Mouse (Mus musculus): ENCODE data around the gene Gmeb2. TPM values are rescaled to one million over a fixed set of nuclear protein-coding genes. Genes with fewer than 3 reads are reported as not detected.
"Not testable (repeated sequence)": the region's sequence is repeated elsewhere in the genome, so short reads cannot be mapped to it uniquely, and the experiment has no call there.

Gene Gmeb2
- 22.3 and 24.2 TPM in 2 replicates for polyA plus RNA-seq (2016; fragmentation: Nextera tagmentation; extraction: Ambion mirVana)

- peak; percentile 96 for ATAC-seq (ENCODE audit: low FRiP score)
- not testable (repeated sequence) for H3K9me3 ChIP-seq, H3K27me3 ChIP-seq
- Histone ChIP-seq H3K4me1 (peaks cover 21% of the 10 kb centered on the region), H3K4me2 (peak within 1 kb of the TSS; percentile 69), H3K4me3 (replicated peaks) (peak within 1 kb of the TSS; percentile 68), H3K27ac (peak within 1 kb of the TSS; percentile 97), H3K9ac (peak within 1 kb of the TSS; percentile 85), H3K36me3 (replicated peaks) (peaks cover 15% of the 10 kb centered on the region)
- 8% methylated on average over 37 of the region's 38 CpGs for WGBS
These were observed at the start of gene Gmeb2 for GRCm38 (mm10) chr2:181287958-181288350. Gene Gmeb2, minus strand, starts transcription at chr2:181288035.

GRCm38 (mm10) chr2:181334023-181334422 lies 46.2 kb upstream of the Gmeb2 start:
- H3K9me3 ChIP-seq = no peaks in the 10 kb centered on the region
- H3K27me3 ChIP-seq = no peaks in the 10 kb centered on the region
- 0 out of 2 replicates have a peak, but pooled peaks have one; percentile 41 for ATAC-seq (ENCODE audit: low FRiP score)
- H3K4me3 ChIP-seq (replicated peaks) = no peak overlapping the region
- no peak overlapping the region for H3K4me2 ChIP-seq
- peaks cover 70% of the 10 kb centered on the region for H3K36me3 ChIP-seq (replicated peaks)
- H3K27ac ChIP-seq = no peak overlapping the region
- WGBS = 60% methylated on average over 3 of the region's 3 CpGs
- H3K4me1 ChIP-seq = no peaks in the 10 kb centered on the region
- H3K9ac ChIP-seq = no peak overlapping the region

- no peak overlapping the region for H3K27ac ChIP-seq
- H3K4me2 ChIP-seq = no peak overlapping the region
- H3K36me3 ChIP-seq (replicated peaks) = peaks cover 73% of the 10 kb centered on the region
- H3K4me3 ChIP-seq (replicated peaks) = no peak overlapping the region
- no peaks in the 10 kb centered on the region for H3K9me3 ChIP-seq
- no peak overlapping the region for H3K9ac ChIP-seq
- H3K27me3 ChIP-seq = no peaks in the 10 kb centered on the region
- ATAC-seq (ENCODE audit: low FRiP score) = no peak
- H3K4me1 ChIP-seq = no peaks in the 10 kb centered on the region
These were observed 44.7 kb upstream of the Gmeb2 start for GRCm38 (mm10) chr2:181332542-181332941.

GRCm38 (mm10) chr2:181326098-181326497 lies 38.3 kb upstream of the Gmeb2 start:
- Histone ChIP-seq H3K4me1 (no peaks in the 10 kb centered on the region), H3K27me3 (no peaks in the 10 kb centered on the region), H3K36me3 (replicated peaks) (peaks cover 83% of the 10 kb centered on the region), H3K4me3 (replicated peaks) (no peak overlapping the region), H3K4me2 (no peak overlapping the region), H3K27ac (no peak overlapping the region), H3K9me3 (no peaks in the 10 kb centered on the region), H3K9ac (no peak overlapping the region)
- WGBS = 91% methylated on average over 2 of the region's 2 CpGs
- no peak for ATAC-seq (ENCODE audit: low FRiP score)

- Histone ChIP-seq H3K27ac (no peak overlapping the region), H3K4me3 (replicated peaks) (no peak overlapping the region), H3K36me3 (replicated peaks) (peaks cover 51% of the 10 kb centered on the region), H3K9ac (no peak overlapping the region), H3K9me3 (no peaks in the 10 kb centered on the region), H3K4me2 (no peak overlapping the region), H3K27me3 (0 out of 2 replicates have a peak, but pooled peaks cover 4% of the 10 kb centered on the region), H3K4me1 (peaks cover 15% of the 10 kb centered on the region)
- no peak for ATAC-seq (ENCODE audit: low FRiP score)
- 70% methylated on average over 5 of the region's 5 CpGs for WGBS
These were observed 34.3 kb upstream of the Gmeb2 start for GRCm38 (mm10) chr2:181322136-181322535.

GRCm38 (mm10) chr2:181320103-181320499 lies 32.3 kb upstream of the Gmeb2 start:
- Histone ChIP-seq H3K4me1 (peaks cover 15% of the 10 kb centered on the region), H3K27me3 (peaks cover 20% of the 10 kb centered on the region; the same call in 1 of the 2 replicates), H3K4me3 (replicated peaks) (peak overlapping the region; percentile 59), H3K9ac (peak overlapping the region; percentile 75), H3K27ac (peak overlapping the region; percentile 75; the same call in 1 of the 2 replicates), H3K4me2 (peak overlapping the region; percentile 62), H3K9me3 (no peaks in the 10 kb centered on the region), H3K36me3 (replicated peaks) (peaks cover 32% of the 10 kb centered on the region)
- ATAC-seq (ENCODE audit: low FRiP score) = no peak; the same call in none of the 2 replicates
- WGBS = 17% methylated on average over 7 of the region's 7 CpGs

- Histone ChIP-seq H3K27me3 (peaks cover 25% of the 10 kb centered on the region; the same call in 1 of the 2 replicates), H3K27ac (peak within 1 kb of the TSS; percentile 75), H3K9ac (peak within 1 kb of the TSS; percentile 75), H3K4me2 (peak within 1 kb of the TSS; percentile 62), H3K4me1 (peaks cover 19% of the 10 kb centered on the region), H3K36me3 (replicated peaks) (peaks cover 26% of the 10 kb centered on the region), H3K4me3 (replicated peaks) (peak within 1 kb of the TSS; percentile 59), H3K9me3 (no peaks in the 10 kb centered on the region)
- ATAC-seq (ENCODE audit: low FRiP score) = peak; percentile 92
- 7% methylated on average over 40 of the region's 40 CpGs for WGBS
These were observed 31.6 kb upstream of the Gmeb2 start, which contains the start of gene Rtel1 for GRCm38 (mm10) chr2:181319248-181320102. Gene Rtel1, plus strand, starts transcription at chr2:181319739.

GRCm38 (mm10) chr2:181314080-181314810 lies 26.4 kb upstream of the Gmeb2 start, which contains the start of gene Stmn3:
Gene Stmn3, minus strand, starts transcription at chr2:181314500.
- peak; percentile 88 for ATAC-seq (ENCODE audit: low FRiP score)
- H3K4me3 ChIP-seq (replicated peaks) = peak within 1 kb of the TSS; percentile 70
- peak within 1 kb of the TSS; percentile 91 for H3K27ac ChIP-seq
- H3K9me3 ChIP-seq = no peaks in the 10 kb centered on the region
- WGBS = 7% methylated on average over 22 of the region's 23 CpGs
- peak within 1 kb of the TSS; percentile 87 for H3K9ac ChIP-seq
- H3K4me1 ChIP-seq = peaks cover 27% of the 10 kb centered on the region
- peak within 1 kb of the TSS; percentile 77 for H3K4me2 ChIP-seq
- H3K27me3 ChIP-seq = peaks cover 47% of the 10 kb centered on the region; the same call in 1 of the 2 replicates
- H3K36me3 ChIP-seq (replicated peaks) = 0 out of 2 replicates have a peak, but pooled peaks cover under 1% of the 10 kb centered on the region

- no peaks in the 10 kb centered on the region for H3K9me3 ChIP-seq
- H3K27me3 ChIP-seq = peaks cover 47% of the 10 kb centered on the region; the same call in 1 of the 2 replicates
- H3K27ac ChIP-seq = peak overlapping the region; percentile 91
- peak overlapping the region; percentile 77 for H3K4me2 ChIP-seq
- peak overlapping the region; percentile 70 for H3K4me3 ChIP-seq (replicated peaks)
- WGBS = 2% methylated on average over 35 of the region's 35 CpGs
- peaks cover 7% of the 10 kb centered on the region for H3K36me3 ChIP-seq (replicated peaks)
- peak overlapping the region; percentile 87 for H3K9ac ChIP-seq
- peaks cover 23% of the 10 kb centered on the region for H3K4me1 ChIP-seq
- ATAC-seq (ENCODE audit: low FRiP score) = peak; percentile 72
These were observed 25.7 kb upstream of the Gmeb2 start for GRCm38 (mm10) chr2:181313344-181314079.

- no peaks in the 10 kb centered on the region for H3K9me3 ChIP-seq
- 11% methylated on average over 5 of the region's 5 CpGs for WGBS
- peak overlapping the region; percentile 70 for H3K4me3 ChIP-seq (replicated peaks)
- peaks cover 49% of the 10 kb centered on the region for H3K27me3 ChIP-seq
- no peak for ATAC-seq (ENCODE audit: low FRiP score)
- H3K9ac ChIP-seq = peak overlapping the region; percentile 87
- peak overlapping the region; percentile 77 for H3K4me2 ChIP-seq
- H3K27ac ChIP-seq = peak overlapping the region; percentile 91; the same call in 1 of the 2 replicates
- H3K4me1 ChIP-seq = peaks cover 23% of the 10 kb centered on the region
- H3K36me3 ChIP-seq (replicated peaks) = peaks cover 13% of the 10 kb centered on the region
These were observed 25.1 kb upstream of the Gmeb2 start for GRCm38 (mm10) chr2:181313006-181313343.

GRCm38 (mm10) chr2:181312435-181312834 lies 24.6 kb upstream of the Gmeb2 start:
- H3K9ac ChIP-seq = peak overlapping the region; percentile 87
- peak overlapping the region; percentile 70 for H3K4me3 ChIP-seq (replicated peaks)
- H3K36me3 ChIP-seq (replicated peaks) = peaks cover 17% of the 10 kb centered on the region
- H3K27me3 ChIP-seq = peaks cover 55% of the 10 kb centered on the region
- 84% methylated on average over 3 of the region's 3 CpGs for WGBS
- peak overlapping the region; percentile 77 for H3K4me2 ChIP-seq
- H3K27ac ChIP-seq = no peak overlapping the region
- no peaks in the 10 kb centered on the region for H3K9me3 ChIP-seq
- H3K4me1 ChIP-seq = peaks cover 25% of the 10 kb centered on the region
- no peak for ATAC-seq (ENCODE audit: low FRiP score)
